Mouse (Mus musculus) lung, embryonic 14.5 days (tissue): ENCODE measurements around the gene Cd37. TPM values are rescaled to one million over a fixed set of nuclear protein-coding genes. Genes with fewer than 3 reads are reported as not detected.

Experiments used
- ATAC-seq: fragments of 200-750 bp; cut with Nextera tagmentation; 2 replicates; pipeline ENCODE4 v1.8.0; 2017; ENCODE audit warnings: mild to moderate bottlenecking, moderate TSS enrichment, moderate library complexity; ENCODE audit not compliant: insufficient read depth
- DNase-seq: peaks from one replicate; pipeline ENCODE4 v3.0.0-alpha.2; 2015
- H3K27ac ChIP-seq: fragments of 300-500 bp; sonication (generic); 2 replicates; pipeline ENCODE4 v1.5.1; 2014; ENCODE audit warnings: low read depth, mild to moderate bottlenecking, moderate library complexity
- H3K27me3 ChIP-seq: fragments of 300-500 bp; sonication (generic); 2 replicates; pipeline ENCODE4 v1.6.1; 2014; ENCODE audit warnings: low read length, control low read depth; ENCODE audit not compliant: insufficient read depth
- H3K36me3 ChIP-seq: fragments of 300-500 bp; sonication (generic); 2 replicates; pipeline ENCODE4 v1.6.1; 2014; ENCODE audit warnings: control low read depth; ENCODE audit not compliant: insufficient read depth
- H3K4me1 ChIP-seq: fragments of 300-500 bp; sonication (generic); 2 replicates; pipeline ENCODE4 v1.6.1; 2014; ENCODE audit warnings: antibody characterized with exemption, control low read depth; ENCODE audit not compliant: insufficient read depth
- H3K4me2 ChIP-seq: fragments of 300-500 bp; sonication (generic); 2 replicates; pipeline ENCODE4 v1.6.1; 2014; ENCODE audit warnings: mild to moderate bottlenecking
- H3K4me3 ChIP-seq: fragments of 300-500 bp; sonication (generic); 2 replicates; pipeline ENCODE4 v1.5.1; 2014; ENCODE audit warnings: low read depth, low read length
- H3K9ac ChIP-seq: fragments of 300-500 bp; sonication (generic); 2 replicates; pipeline ENCODE4 v1.6.1; 2014
- H3K9me3 ChIP-seq: fragments of 300-500 bp; sonication (generic); 2 replicates; pipeline ENCODE4 v1.6.1; 2016; ENCODE audit warnings: low read depth, low read length, control low read depth
- CTCF ChIP-seq: IDR thresholded peaks from 2 replicates; pipeline ENCODE4 v1.5.1; 2016; ENCODE audit warnings: antibody characterized with exemption, low read depth
- WGBS: fragments of 180-500 bp; shearing (Covaris S2); extraction: QIAGEN DNeasy Blood & Tissue Kit; methylation state at CpG from one replicate; pipeline ENCODE4 v1.1.7; 2014; 5-methylcytosine and 5-hydroxymethylcytosine counted together
- polyA plus RNA-seq: library from polyadenylated mRNA; unstranded; fragments of >200 nt; fragmentation: Nextera tagmentation; extraction: Ambion mirVana; gene quantifications from 2 replicates; pipeline ENCODE4 v1.2.1, GENCODE M21; 2014

Cd37 gene
- polyA plus RNA-seq, 1 experiment from 2014 or later = 2.1 TPM

DNA sequence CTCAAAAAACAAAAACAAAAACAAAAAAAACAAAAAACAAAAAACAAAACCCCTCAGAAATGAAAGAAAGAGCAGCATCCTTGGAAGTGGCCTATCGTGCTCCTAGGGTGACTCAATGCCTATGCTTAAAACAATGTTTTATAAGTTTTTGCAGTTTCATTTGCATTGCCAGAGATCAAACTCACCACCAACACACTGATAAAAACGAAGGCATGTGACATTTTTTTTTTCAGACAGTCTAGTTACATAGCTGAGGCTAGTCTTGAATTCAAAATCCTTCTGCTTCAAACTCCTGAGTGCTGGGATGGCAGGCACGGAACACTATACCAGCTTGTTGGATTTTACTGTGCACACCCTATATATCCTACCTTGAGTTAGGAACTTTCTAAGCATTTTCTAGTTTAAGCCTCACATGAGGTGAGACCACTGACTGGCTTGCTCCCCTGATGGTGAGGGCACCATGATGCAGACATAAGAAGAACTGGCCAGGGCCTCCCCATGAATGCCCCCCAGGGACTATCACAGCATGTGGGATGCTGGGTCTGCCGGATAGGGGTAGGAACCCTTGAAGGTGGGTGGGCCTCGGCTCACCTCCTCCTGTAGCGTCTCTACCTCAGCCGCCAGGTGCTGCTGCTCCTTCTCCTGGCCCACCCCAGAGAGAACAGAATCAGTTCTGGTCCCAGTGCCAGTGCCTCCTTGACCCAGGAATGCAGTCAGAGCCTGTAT lies 46.2 kb downstream of the Cd37 start:
- ATAC-seq (no peak), DNase-seq (no peak)
- H3K27ac ChIP-seq = no peak overlapping the region
- 78% methylated on average over 7 of the region's 7 CpGs for WGBS
- H3K27me3 ChIP-seq = peaks cover 9% of the 10 kb centered on the region; the same call in 1 of the 2 replicates
- H3K36me3 ChIP-seq = no peaks in the 10 kb centered on the region
- no peaks in the 10 kb centered on the region for H3K4me1 ChIP-seq
- H3K4me3 ChIP-seq = no peak overlapping the region
- no peak for TF ChIP-seq CTCF
- H3K9me3 ChIP-seq = no peaks in the 10 kb centered on the region
- H3K4me2 ChIP-seq = no peak overlapping the region
- H3K9ac ChIP-seq = no peak overlapping the region

- Histone ChIP-seq H3K4me1 (no peaks in the 10 kb centered on the region), H3K9me3 (no peaks in the 10 kb centered on the region), H3K27ac (no peak overlapping the region), H3K36me3 (no peaks in the 10 kb centered on the region), H3K9ac (no peak overlapping the region), H3K27me3 (peaks cover 13% of the 10 kb centered on the region; the same call in 1 of the 2 replicates), H3K4me2 (no peak overlapping the region), H3K4me3 (no peak overlapping the region)
- ATAC-seq (peak; percentile 39; the same call in 1 of the 2 replicates), DNase-seq (peak; percentile 49)
- TF ChIP-seq CTCF = no peak
- WGBS = 5% methylated on average over 8 of the region's 8 CpGs
Measured at GRCm38 (mm10) chr7:45191803-45192363, 47.0 kb downstream of the Cd37 start.

DNA sequence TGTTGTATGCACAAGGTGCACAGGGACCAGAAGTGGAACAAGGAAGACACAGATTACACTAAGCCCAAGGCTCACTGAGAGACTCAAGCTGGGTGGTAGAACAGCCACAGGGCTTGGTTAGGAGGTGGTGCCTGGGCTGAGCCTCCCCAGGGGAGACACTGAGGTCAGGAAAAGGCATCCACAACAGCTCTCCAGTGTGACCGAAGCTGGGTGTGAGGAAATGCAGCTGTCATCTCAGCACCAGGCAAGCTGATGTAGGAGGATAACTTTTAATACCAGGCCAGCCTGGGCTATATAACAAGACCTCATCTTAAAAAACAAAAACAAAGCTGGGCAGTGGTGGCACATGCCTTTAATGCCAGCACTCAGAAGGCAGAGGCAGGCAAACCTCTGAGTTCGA lies 47.8 kb downstream of the Cd37 start:
- TF ChIP-seq CTCF = no peak
- no peak for DNase-seq

DNA sequence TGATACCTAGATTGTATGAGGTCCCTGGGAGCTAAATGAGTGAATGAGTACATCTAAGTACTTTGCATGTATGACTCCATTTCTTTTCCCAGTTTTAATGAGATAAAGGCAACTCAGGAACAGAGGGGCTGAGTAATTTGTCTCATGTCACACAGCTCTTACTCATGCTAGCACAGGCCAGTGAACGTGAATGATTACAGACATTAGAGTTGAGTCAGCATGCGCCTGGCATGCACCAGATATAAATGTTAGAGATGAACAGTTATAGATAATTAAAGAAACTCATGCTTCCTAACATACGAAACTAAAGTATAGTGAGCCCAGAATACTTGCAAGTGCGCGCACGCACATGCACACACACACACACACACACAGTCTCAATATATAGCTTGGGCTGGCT lies 48.7 kb downstream of the Cd37 start:
- no peak overlapping the region for H3K9ac ChIP-seq
- H3K9me3 ChIP-seq = no peaks in the 10 kb centered on the region
- no peaks in the 10 kb centered on the region for H3K4me1 ChIP-seq
- H3K27ac ChIP-seq = no peak overlapping the region
- no peak for TF ChIP-seq CTCF
- no peak overlapping the region for H3K4me2 ChIP-seq
- WGBS = 86% methylated on average over 6 of the region's 6 CpGs
- no peak overlapping the region for H3K4me3 ChIP-seq
- ATAC-seq (no peak), DNase-seq (no peak)
- H3K27me3 ChIP-seq = peaks cover 28% of the 10 kb centered on the region
- H3K36me3 ChIP-seq = no peaks in the 10 kb centered on the region

More for the DNA sequence above, 47.8 kb downstream of the Cd37 start:
- Histone ChIP-seq H3K4me3 (no peak overlapping the region), H3K9ac (no peak overlapping the region), H3K4me2 (no peak overlapping the region), H3K36me3 (no peaks in the 10 kb centered on the region), H3K27me3 (peaks cover 20% of the 10 kb centered on the region), H3K27ac (no peak overlapping the region), H3K9me3 (no peaks in the 10 kb centered on the region), H3K4me1 (no peaks in the 10 kb centered on the region)
- 49% methylated on average over 2 of the region's 2 CpGs for WGBS
- no peak for ATAC-seq

GRCm38 (mm10) chr7:45189600-45189999 lies 49.3 kb downstream of the Cd37 start:
- Histone ChIP-seq H3K9ac (no peak overlapping the region), H3K9me3 (no peaks in the 10 kb centered on the region), H3K36me3 (no peaks in the 10 kb centered on the region), H3K4me1 (no peaks in the 10 kb centered on the region), H3K4me2 (no peak overlapping the region), H3K4me3 (no peak overlapping the region), H3K27me3 (peaks cover 33% of the 10 kb centered on the region), H3K27ac (no peak overlapping the region)
- no peak for DNase-seq
- ATAC-seq = no peak
- 38% methylated on average over 16 of the region's 16 CpGs for WGBS
- no peak for TF ChIP-seq CTCF

- H3K27me3 ChIP-seq = peaks cover 70% of the 10 kb centered on the region
- ATAC-seq (no peak), DNase-seq (no peak)
- 68% methylated on average over 7 of the region's 7 CpGs for WGBS
- H3K9ac ChIP-seq = no peak overlapping the region
- no peak overlapping the region for H3K4me3 ChIP-seq
- no peaks in the 10 kb centered on the region for H3K4me1 ChIP-seq
- H3K9me3 ChIP-seq = no peaks in the 10 kb centered on the region
- no peak overlapping the region for H3K27ac ChIP-seq
- no peak overlapping the region for H3K4me2 ChIP-seq
- H3K36me3 ChIP-seq = no peaks in the 10 kb centered on the region
- TF ChIP-seq CTCF = no peak
Measured at GRCm38 (mm10) chr7:45185921-45186320, 53.0 kb downstream of the Cd37 start.

DNA sequence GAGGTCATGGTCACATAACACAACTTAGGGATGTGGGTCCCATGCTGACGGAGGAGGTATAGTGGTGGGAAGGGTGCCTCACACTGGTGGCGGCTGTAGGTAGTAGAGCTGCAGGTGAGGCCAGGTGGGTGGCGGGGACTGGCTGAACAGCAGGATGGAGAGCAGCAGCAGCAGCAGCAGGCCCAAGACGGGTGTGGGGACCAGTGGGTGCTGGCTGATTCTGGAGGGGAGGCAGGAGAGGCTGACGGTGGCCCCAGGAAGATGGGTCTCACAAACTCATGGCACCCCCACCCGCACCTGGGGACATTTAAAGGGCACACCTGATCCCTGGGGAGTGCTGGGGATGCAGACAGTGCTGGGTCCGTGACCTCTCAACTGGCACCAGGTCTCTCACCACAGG lies 55.2 kb downstream of the Cd37 start:
- no peak for ATAC-seq
- no peak for TF ChIP-seq CTCF
- no peak overlapping the region for H3K27ac ChIP-seq
- WGBS = 64% methylated on average over 7 of the region's 7 CpGs
- no peak overlapping the region for H3K4me2 ChIP-seq
- no peak for DNase-seq
- no peak overlapping the region for H3K4me3 ChIP-seq
- no peaks in the 10 kb centered on the region for H3K9me3 ChIP-seq
- no peaks in the 10 kb centered on the region for H3K4me1 ChIP-seq
- peaks cover 86% of the 10 kb centered on the region for H3K27me3 ChIP-seq
- no peaks in the 10 kb centered on the region for H3K36me3 ChIP-seq
- H3K9ac ChIP-seq = no peak overlapping the region

Other genes starting within 250 kb of the Cd37 start
- 78.7 and 83.0 TPM in 2 replicates for gene Irf3, start 241.5 kb downstream of the Cd37 start, polyA plus RNA-seq
- 69.9 and 76.9 TPM in 2 replicates for gene Bcl2l12, start 240.4 kb downstream of the Cd37 start, polyA plus RNA-seq
- gene Scaf1, start 222.8 kb downstream of the Cd37 start, polyA plus RNA-seq = 45.9 and 53.6 TPM in 2 replicates
- gene Rras, start 221.2 kb downstream of the Cd37 start, polyA plus RNA-seq = 46.2 and 46.5 TPM in 2 replicates
- gene Prr12, start 186.2 kb downstream of the Cd37 start, polyA plus RNA-seq = 14.2 and 16.2 TPM in 2 replicates
- 68.6 and 71.9 TPM in 2 replicates for gene Nosip, start 176.7 kb downstream of the Cd37 start, polyA plus RNA-seq
- 18.1 and 19.2 TPM in 2 replicates for gene Prrg2, start 176.4 kb downstream of the Cd37 start, polyA plus RNA-seq
- gene Rcn3, start 146.9 kb downstream of the Cd37 start, polyA plus RNA-seq = 344 and 360 TPM in 2 replicates
- 56.4 and 57.0 TPM in 2 replicates for gene Fcgrt, start 135.3 kb downstream of the Cd37 start, polyA plus RNA-seq
- gene Rps11, start 114.7 kb downstream of the Cd37 start, polyA plus RNA-seq = 1,873 and 1,878 TPM in 2 replicates
- gene Rpl13a, start 110.4 kb downstream of the Cd37 start, polyA plus RNA-seq = 1,527 and 1,587 TPM in 2 replicates
- 1.2 and 1.4 TPM in 2 replicates for gene Gm45713, start 102.9 kb downstream of the Cd37 start, polyA plus RNA-seq
- 0.72 and 1.1 TPM in 2 replicates for gene Flt3l, start 102.7 kb downstream of the Cd37 start, polyA plus RNA-seq
- 110 and 112 TPM in 2 replicates for gene Pih1d1, start 84.8 kb downstream of the Cd37 start, polyA plus RNA-seq
- gene Aldh16a1, start 84.5 kb downstream of the Cd37 start, polyA plus RNA-seq = 52.1 and 52.9 TPM in 2 replicates
- 0.09 and 0.97 TPM in 2 replicates for gene Slc17a7, start 75.2 kb downstream of the Cd37 start, polyA plus RNA-seq
- not detected in 2 replicates for gene Gfy, start 59.5 kb downstream of the Cd37 start, polyA plus RNA-seq
- not detected in 2 replicates for gene Pth2, start 58.1 kb downstream of the Cd37 start, polyA plus RNA-seq
- 0.19 and 0.38 TPM in 2 replicates for gene Ccdc155, start 34.2 kb downstream of the Cd37 start, polyA plus RNA-seq
- gene Dkkl1, start 27.0 kb downstream of the Cd37 start, polyA plus RNA-seq = 0.45 TPM in 1 of 2 replicates, not detected in the other
- gene Tead2, start 23.4 kb downstream of the Cd37 start, polyA plus RNA-seq = 204 and 222 TPM in 2 replicates
- gene Slc6a16, start 2.0 kb upstream of the Cd37 start, polyA plus RNA-seq = not detected in 2 replicates
- gene Slc6a21, start 38.4 kb upstream of the Cd37 start, polyA plus RNA-seq = not detected in 2 replicates
- gene Trpm4, start 94.7 kb upstream of the Cd37 start, polyA plus RNA-seq = 11.4 and 15.7 TPM in 2 replicates
- 0.58 and 1.2 TPM in 2 replicates for gene Hrc, start 96.2 kb upstream of the Cd37 start, polyA plus RNA-seq
- gene Ppfia3, start 127.9 kb upstream of the Cd37 start, polyA plus RNA-seq = 3.1 and 3.2 TPM in 2 replicates
- 0.30 and 0.87 TPM in 2 replicates for gene Lin7b, start 131.5 kb upstream of the Cd37 start, polyA plus RNA-seq
- 74.0 and 88.2 TPM in 2 replicates for gene Snrnp70, start 156.6 kb upstream of the Cd37 start, polyA plus RNA-seq
- gene Kcna7, start 166.5 kb upstream of the Cd37 start, polyA plus RNA-seq = 0.08 TPM in 1 of 2 replicates, not detected in the other
- 1.9 and 2.2 TPM in 2 replicates for gene Ntf5, start 174.6 kb upstream of the Cd37 start, polyA plus RNA-seq
- not detected in 2 replicates for gene Lhb, start 181.7 kb upstream of the Cd37 start, polyA plus RNA-seq
- 35.7 and 36.0 TPM in 2 replicates for gene Gys1, start 195.7 kb upstream of the Cd37 start, polyA plus RNA-seq
- 163 and 173 TPM in 2 replicates for gene Ruvbl2, start 199.0 kb upstream of the Cd37 start, polyA plus RNA-seq
- 4,463 and 4,749 TPM in 2 replicates for gene Ftl1, start 220.8 kb upstream of the Cd37 start, polyA plus RNA-seq
- gene Bax, start 227.8 kb upstream of the Cd37 start, polyA plus RNA-seq = 135 and 139 TPM in 2 replicates
- 0.47 and 0.86 TPM in 2 replicates for gene Tulp2, start 242.8 kb upstream of the Cd37 start, polyA plus RNA-seq
- not detected in 2 replicates for gene Gm45808, start 247.7 kb upstream of the Cd37 start, polyA plus RNA-seq
- gene Dhdh, start 249.7 kb upstream of the Cd37 start, polyA plus RNA-seq = 3.0 and 3.3 TPM in 2 replicates